Mouse (Mus musculus) midbrain, postnatal 0 days (tissue): ENCODE measurements around the gene Ifi206. TPM values are rescaled to one million over a fixed set of nuclear protein-coding genes. Genes with fewer than 3 reads are reported as not detected.

Experiments used
- ATAC-seq: fragments of 200-750 bp; cut with Nextera tagmentation; 2 replicates; pipeline ENCODE4 v1.8.0; 2017; ENCODE audit warnings: moderate number of reproducible peaks, mild to moderate bottlenecking, moderate TSS enrichment, moderate library complexity; ENCODE audit not compliant: low FRiP score
- DNase-seq: peaks from one replicate; pipeline ENCODE4 v3.0.0-alpha.2; 2015; ENCODE audit warnings: low spot score
- H3K27ac ChIP-seq: fragments of 300-500 bp; sonication (generic); 2 replicates; pipeline ENCODE4 v1.5.1; 2014; ENCODE audit warnings: low read depth, mild to moderate bottlenecking, low read length, mixed read lengths
- H3K27me3 ChIP-seq: fragments of 300-500 bp; sonication (generic); 2 replicates; pipeline ENCODE4 v1.6.1; 2014; ENCODE audit warnings: low read length, control low read depth, mixed read lengths; ENCODE audit not compliant: insufficient read depth
- H3K36me3 ChIP-seq: fragments of 300-500 bp; sonication (generic); 2 replicates; pipeline ENCODE4 v1.6.1; 2014; ENCODE audit warnings: low read length, control low read depth, mixed read lengths; ENCODE audit not compliant: insufficient read depth
- H3K4me1 ChIP-seq: fragments of 300-500 bp; sonication (generic); 2 replicates; pipeline ENCODE4 v1.6.1; 2014; ENCODE audit warnings: mild to moderate bottlenecking, control low read depth, antibody characterized with exemption, low read length, mixed read lengths; ENCODE audit not compliant: insufficient read depth
- H3K4me2 ChIP-seq: fragments of 300-500 bp; sonication (generic); 2 replicates; pipeline ENCODE4 v1.6.1; 2014; ENCODE audit warnings: low read depth, mild to moderate bottlenecking, low read length, mixed read lengths; ENCODE audit not compliant: poor library complexity, severe bottlenecking
- H3K4me3 ChIP-seq: fragments of 300-500 bp; sonication (generic); 2 replicates; pipeline ENCODE4 v1.5.1; 2014; ENCODE audit warnings: low read depth, mild to moderate bottlenecking, low read length, moderate library complexity
- H3K9ac ChIP-seq: fragments of 300-500 bp; sonication (generic); replicated peaks from 2 replicates; pipeline ENCODE4 v1.6.1; 2014; ENCODE audit warnings: mild to moderate bottlenecking, low read length, moderate library complexity, mixed read lengths; ENCODE audit not compliant: poor library complexity, severe bottlenecking
- H3K9me3 ChIP-seq: fragments of 300-500 bp; sonication (generic); 2 replicates; pipeline ENCODE4 v1.6.1; 2016; ENCODE audit warnings: low read length, control low read depth
- CTCF ChIP-seq: IDR thresholded peaks from 2 replicates; pipeline ENCODE4 v1.5.1; 2016; ENCODE audit warnings: antibody characterized with exemption, mild to moderate bottlenecking
- WGBS: fragments of 180-500 bp; shearing (Covaris S2); extraction: QIAGEN DNeasy Blood & Tissue Kit; methylation state at CpG from one replicate; pipeline ENCODE4 v1.1.7; 2014; 5-methylcytosine and 5-hydroxymethylcytosine counted together
- polyA plus RNA-seq: library from polyadenylated mRNA; unstranded; fragments of >200 nt; fragmentation: Nextera tagmentation; extraction: Ambion mirVana; gene quantifications from 2 replicates; pipeline ENCODE4 v1.2.1, GENCODE M21; 2015
- total RNA-seq: library from RNA; depleted of rRNA; stranded (reverse); fragments of >200 nt; gene quantifications from 2 replicates; pipeline ENCODE4 v1.2.3, GENCODE M21; 2014

The Ifi206 gene
- total and polyA plus RNA-seq, 2 experiments from 2014 or later = 0.11 TPM; not detected in 1

DNA sequence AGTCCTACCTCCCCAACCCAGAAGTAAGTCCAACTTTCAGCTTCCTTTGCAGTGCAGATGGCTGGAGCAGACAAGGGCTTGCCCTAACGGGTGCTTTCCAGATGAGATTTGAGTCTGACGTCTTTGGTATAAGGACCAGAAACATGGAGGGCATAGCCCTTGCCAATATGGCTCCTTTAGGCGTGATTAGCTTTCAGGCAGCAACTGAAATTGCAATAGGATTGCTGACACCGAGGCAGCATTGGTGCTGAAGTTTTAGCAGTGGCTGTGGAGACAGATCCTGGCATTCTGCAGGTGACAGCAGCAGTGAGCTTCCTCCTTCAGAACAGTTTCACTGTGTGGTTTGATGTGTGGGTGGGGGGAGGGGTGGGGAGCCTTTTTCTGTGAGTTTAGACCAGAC is 49.6 kb downstream of the Ifi206 start:
- TF ChIP-seq CTCF = no peak
- no peak overlapping the region for H3K9ac ChIP-seq
- no peaks in the 10 kb centered on the region for H3K27me3 ChIP-seq
- H3K9me3 ChIP-seq = no peaks in the 10 kb centered on the region
- no peak overlapping the region for H3K27ac ChIP-seq
- no peaks in the 10 kb centered on the region for H3K4me1 ChIP-seq
- whole genome bisulfite sequencing = 86% methylated on average over 4 of the region's 4 CpGs
- no peak for ATAC-seq
- no peaks in the 10 kb centered on the region for H3K36me3 ChIP-seq
- DNase-seq = no peak
- H3K4me2 ChIP-seq = no peak overlapping the region
- H3K4me3 ChIP-seq = no peak overlapping the region

DNA sequence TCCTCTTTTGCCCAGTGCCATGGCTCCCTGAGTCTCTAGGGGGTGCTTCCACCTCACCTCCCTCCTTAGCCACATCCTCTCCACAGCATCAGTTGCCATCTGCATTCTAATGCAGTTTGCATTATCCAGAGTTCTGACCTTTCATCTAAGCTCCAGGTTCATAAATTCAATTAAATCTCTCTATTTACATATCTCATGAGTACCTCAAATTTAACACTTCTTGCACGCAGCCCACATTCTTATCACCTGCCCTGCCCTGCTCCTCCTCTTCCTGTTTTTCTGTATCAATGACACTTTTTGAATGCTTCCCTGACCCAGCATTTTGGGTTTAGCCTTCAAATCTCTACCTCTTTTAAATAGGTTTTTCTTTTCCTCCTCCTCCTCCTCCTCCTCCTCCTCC is 50.2 kb downstream of the Ifi206 start:
- Histone ChIP-seq H3K4me1 (no peaks in the 10 kb centered on the region), H3K9me3 (no peaks in the 10 kb centered on the region), H3K27me3 (no peaks in the 10 kb centered on the region), H3K27ac (no peak overlapping the region), H3K4me2 (no peak overlapping the region), H3K9ac (no peak overlapping the region), H3K36me3 (no peaks in the 10 kb centered on the region), H3K4me3 (no peak overlapping the region)
- no peak for ATAC-seq
- no peak for DNase-seq
- WGBS = 85% methylated on average over 1 of the region's 1 CpGs
- no peak for TF ChIP-seq CTCF

DNA sequence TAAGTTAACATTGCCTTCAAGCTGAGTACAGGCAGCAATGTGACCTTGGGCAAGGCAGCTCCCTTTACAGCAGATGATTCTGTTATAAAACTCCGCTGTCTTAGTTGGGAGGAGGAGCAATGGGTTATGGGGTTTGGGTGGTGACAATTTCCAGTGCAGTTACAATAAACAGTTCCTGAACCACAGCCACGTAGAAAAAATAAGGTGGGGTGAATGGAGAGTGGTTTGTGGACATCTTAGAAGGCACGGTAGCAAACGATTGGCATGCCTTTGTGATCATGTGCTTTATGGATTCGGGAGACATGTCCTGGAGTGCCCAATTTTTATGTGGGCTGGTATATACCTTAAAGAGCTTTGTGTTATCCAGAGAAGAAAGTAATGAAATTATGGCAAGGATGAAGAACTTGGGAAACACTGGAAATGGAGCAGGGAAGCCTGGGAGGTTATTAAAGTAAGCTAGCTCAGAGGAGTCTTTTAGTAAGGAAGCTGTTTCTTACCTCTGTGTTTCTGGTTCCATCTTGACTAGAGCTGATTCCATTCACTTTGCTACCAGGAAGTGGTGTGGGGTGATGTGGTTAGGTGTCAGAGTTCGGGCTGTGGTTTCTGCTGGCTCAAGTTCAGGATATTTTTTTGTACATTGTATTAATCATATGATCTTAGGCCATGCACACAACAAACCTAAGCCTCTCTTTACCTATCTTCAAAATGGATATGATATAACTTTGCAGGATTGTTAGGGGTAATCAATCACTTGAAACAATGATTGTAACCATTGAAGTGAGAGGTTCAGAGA is 53.5 kb downstream of the Ifi206 start:
- Histone ChIP-seq H3K27me3 (no peaks in the 10 kb centered on the region), H3K4me2 (no peak overlapping the region), H3K27ac (no peak overlapping the region), H3K36me3 (no peaks in the 10 kb centered on the region), H3K4me3 (no peak overlapping the region), H3K9ac (no peak overlapping the region), H3K9me3 (no peaks in the 10 kb centered on the region), H3K4me1 (no peaks in the 10 kb centered on the region)
- DNase-seq (no peak), ATAC-seq (no peak)
- WGBS = 85% methylated on average over 6 of the region's 6 CpGs
- no peak for TF ChIP-seq CTCF

DNA sequence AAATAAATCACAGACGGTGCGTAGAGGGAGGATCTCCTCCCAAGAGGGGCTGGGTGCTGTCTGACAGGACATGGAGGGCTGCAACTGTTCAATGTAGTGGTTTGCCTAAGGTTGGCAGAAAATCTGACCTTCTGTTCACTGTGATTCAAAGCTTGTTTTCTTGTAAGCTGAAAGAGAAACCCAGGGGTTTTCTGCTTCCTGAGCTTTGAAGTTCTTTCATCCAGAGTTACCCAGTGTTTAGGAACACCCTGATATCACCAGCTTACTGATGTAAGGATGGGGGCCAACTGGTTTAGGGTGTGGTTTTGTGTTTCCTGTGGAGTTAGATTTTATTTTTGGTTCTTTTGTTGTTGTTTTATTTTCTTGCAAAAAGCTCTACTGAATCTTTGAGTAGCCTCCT is 58.4 kb downstream of the Ifi206 start:
- no peak for DNase-seq
- no peaks in the 10 kb centered on the region for H3K9me3 ChIP-seq
- TF ChIP-seq CTCF = no peak
- H3K9ac ChIP-seq = no peak overlapping the region
- no peak overlapping the region for H3K27ac ChIP-seq
- no peak for ATAC-seq
- H3K4me2 ChIP-seq = no peak overlapping the region
- WGBS = 82% methylated on average over 2 of the region's 2 CpGs
- no peak overlapping the region for H3K4me3 ChIP-seq
- no peaks in the 10 kb centered on the region for H3K4me1 ChIP-seq
- no peaks in the 10 kb centered on the region for H3K27me3 ChIP-seq
- no peaks in the 10 kb centered on the region for H3K36me3 ChIP-seq

DNA sequence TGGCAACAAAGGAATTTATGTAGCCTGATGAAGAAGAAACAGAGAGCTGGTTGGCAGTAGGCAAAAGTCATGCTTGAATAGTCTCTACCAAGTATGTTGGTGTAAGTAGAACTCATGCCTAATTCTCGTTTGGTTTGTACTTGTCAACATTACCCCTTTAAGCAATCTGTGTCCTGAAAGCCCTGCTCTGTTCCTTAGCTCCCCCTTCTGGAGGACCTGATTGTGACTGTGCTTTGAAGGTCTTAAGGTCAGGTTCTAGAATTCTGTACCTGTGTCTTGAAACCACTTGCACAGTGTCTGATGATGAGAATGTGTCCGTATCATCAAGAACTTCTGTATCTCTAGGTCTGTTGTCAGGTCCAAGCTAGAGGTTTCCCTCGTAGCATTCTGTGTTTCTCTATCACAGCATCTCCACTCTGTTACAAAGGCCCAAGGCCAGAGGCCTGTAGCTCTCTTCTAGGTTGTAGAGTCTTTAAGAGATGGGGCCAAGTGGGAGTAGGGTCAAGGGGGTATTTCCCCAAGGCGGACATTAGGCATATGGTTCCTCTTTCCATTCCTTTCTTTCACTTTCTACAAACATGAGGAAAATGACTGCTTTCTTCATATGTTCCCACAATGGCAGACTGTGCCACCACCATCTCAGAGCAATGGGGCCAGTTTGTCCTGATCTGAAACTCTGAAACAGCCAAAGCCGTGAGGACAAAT is 60.7 kb downstream of the Ifi206 start:
- TF ChIP-seq CTCF = no peak
- WGBS = 86% methylated on average over 5 of the region's 5 CpGs
- no peak overlapping the region for H3K4me2 ChIP-seq
- ATAC-seq = no peak
- H3K36me3 ChIP-seq = no peaks in the 10 kb centered on the region
- DNase-seq = no peak
- no peaks in the 10 kb centered on the region for H3K9me3 ChIP-seq
- no peak overlapping the region for H3K4me3 ChIP-seq
- no peak overlapping the region for H3K27ac ChIP-seq
- H3K4me1 ChIP-seq = no peaks in the 10 kb centered on the region
- no peaks in the 10 kb centered on the region for H3K27me3 ChIP-seq
- no peak overlapping the region for H3K9ac ChIP-seq

DNA sequence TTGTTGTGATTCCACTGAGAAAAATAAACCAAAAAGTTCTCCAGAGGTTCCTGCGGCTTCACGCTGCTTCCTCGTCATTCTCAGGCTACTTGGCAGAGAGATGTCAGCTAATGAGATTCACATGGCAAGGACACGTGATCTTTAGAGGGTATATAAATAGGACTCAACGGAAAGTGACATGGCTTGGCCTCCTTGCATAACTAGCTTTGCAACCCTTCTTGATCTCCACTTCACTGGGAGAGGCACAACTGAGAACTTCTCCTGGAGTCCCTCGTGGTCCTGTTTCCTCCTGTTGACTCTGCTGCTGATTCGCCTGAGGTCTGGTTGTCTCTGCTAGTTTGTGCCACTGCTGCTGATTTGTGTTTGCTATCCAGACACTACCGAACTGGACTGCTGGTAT is 63.5 kb downstream of the Ifi206 start:
- Histone ChIP-seq H3K4me3 (no peak overlapping the region), H3K9me3 (no peaks in the 10 kb centered on the region), H3K4me2 (no peak overlapping the region), H3K9ac (no peak overlapping the region), H3K27ac (no peak overlapping the region), H3K27me3 (no peaks in the 10 kb centered on the region), H3K4me1 (no peaks in the 10 kb centered on the region), H3K36me3 (no peaks in the 10 kb centered on the region)
- no peak for TF ChIP-seq CTCF
- ATAC-seq (no peak), DNase-seq (no peak)
- 83% methylated on average over 8 of the region's 8 CpGs for WGBS
